Mouse (Mus musculus): ENCODE data around the gene Zap70. TPM values are rescaled to one million over a fixed set of nuclear protein-coding genes. Genes with fewer than 3 reads are reported as not detected.

The Zap70 gene
- 0.20 and 0.23 TPM in 2 replicates for polyA plus RNA-seq (2014; fragmentation: Nextera tagmentation; extraction: Ambion mirVana)

DNA sequence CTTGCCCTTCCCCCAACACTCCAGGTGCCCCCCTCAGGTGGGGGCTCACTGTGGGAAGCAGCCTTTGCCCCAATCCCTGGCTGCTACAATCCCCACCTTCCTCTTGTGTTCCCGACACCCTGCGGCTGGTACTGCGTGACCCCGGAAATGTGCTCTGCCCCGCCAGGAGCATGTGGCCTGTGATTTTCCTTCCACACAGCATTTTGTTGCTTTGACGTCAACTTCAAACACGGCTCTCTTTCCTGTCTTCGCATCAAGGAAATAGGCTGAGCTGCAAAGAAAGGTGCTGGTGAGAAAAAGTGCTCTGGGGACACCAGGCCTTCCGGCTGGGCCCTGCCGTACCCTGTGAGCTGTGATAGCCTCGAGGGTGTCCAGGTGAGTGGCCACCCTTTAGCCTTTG is at the start of gene Zap70:
Gene Zap70 (plus strand): TSS at position 231 of the 400 bp plus-strand sequence.
- no peak within 1 kb of the TSS for H3K27ac ChIP-seq (replicated peaks in 1 of 2; ENCODE audit: control insufficient read depth in 1 of 2, insufficient read depth in 1 of 2, low read depth in 2 of 2, low read length in 2 of 2)
- no peak within 1 kb of the TSS for H3K4me3 ChIP-seq (ENCODE audit: control insufficient read depth in 1 of 2, insufficient read depth in 1 of 2, low read depth in 1 of 2, low read length in 2 of 2)
- H3K9ac ChIP-seq (ENCODE audit: low read length), result no peak within 1 kb of the TSS
- no peaks in the 10 kb centered on the region for H3K27me3 ChIP-seq (ENCODE audit: control insufficient read depth, insufficient read depth, low read length)
- peaks cover under 1% of the 10 kb centered on the region in 2 experiments; a peak in 1 of 4 replicates for H3K4me1 ChIP-seq (ENCODE audit: control insufficient read depth in 2 of 2, insufficient read depth in 2 of 2, low read length in 2 of 2)
- ATAC-seq (ENCODE audit: insufficient number of reproducible peaks, insufficient read depth, low FRiP score, low read depth), result no peak
- H3K9me3 ChIP-seq (ENCODE audit: control insufficient read depth, low read length), result no peaks in the 10 kb centered on the region
- no peak within 1 kb of the TSS for H3K4me2 ChIP-seq (ENCODE audit: low read length)
- WGBS, result 75% methylated on average over 11 of the region's 11 CpGs
- no peaks in the 10 kb centered on the region for H3K36me3 ChIP-seq (ENCODE audit: control insufficient read depth, insufficient read depth, low read length)

- 70% methylated on average over 5 of the region's 5 CpGs for WGBS
- Histone ChIP-seq H3K9ac (ENCODE audit: low read length) (no peak within 1 kb of the TSS), H3K36me3 (ENCODE audit: control insufficient read depth, insufficient read depth, low read length) (no peaks in the 10 kb centered on the region), H3K27me3 (ENCODE audit: control insufficient read depth, insufficient read depth, low read length) (no peaks in the 10 kb centered on the region), H3K4me1 (ENCODE audit: control insufficient read depth in 2 of 2, insufficient read depth in 2 of 2, low read length in 2 of 2) (no peaks in the 10 kb centered on the region), H3K9me3 (ENCODE audit: control insufficient read depth, low read length) (0 out of 2 replicates have a peak, but pooled peaks cover 2% of the 10 kb centered on the region), H3K4me3 (ENCODE audit: control insufficient read depth in 1 of 2, insufficient read depth in 1 of 2, low read depth in 1 of 2, low read length in 2 of 2) (no peak within 1 kb of the TSS), H3K27ac (replicated peaks in 1 of 2; ENCODE audit: control insufficient read depth in 1 of 2, insufficient read depth in 1 of 2, low read depth in 2 of 2, low read length in 2 of 2) (no peak within 1 kb of the TSS), H3K4me2 (ENCODE audit: low read length) (no peak within 1 kb of the TSS)
- ATAC-seq (ENCODE audit: insufficient number of reproducible peaks, insufficient read depth, low FRiP score, low read depth), result no peak
Measured at GRCm38 (mm10) chr1:36714311-36714710, 47.3 kb upstream of the Zap70 start, which contains the start of gene Actr1b. TSS of gene Actr1b (minus strand) at chr1:36714422.

DNA sequence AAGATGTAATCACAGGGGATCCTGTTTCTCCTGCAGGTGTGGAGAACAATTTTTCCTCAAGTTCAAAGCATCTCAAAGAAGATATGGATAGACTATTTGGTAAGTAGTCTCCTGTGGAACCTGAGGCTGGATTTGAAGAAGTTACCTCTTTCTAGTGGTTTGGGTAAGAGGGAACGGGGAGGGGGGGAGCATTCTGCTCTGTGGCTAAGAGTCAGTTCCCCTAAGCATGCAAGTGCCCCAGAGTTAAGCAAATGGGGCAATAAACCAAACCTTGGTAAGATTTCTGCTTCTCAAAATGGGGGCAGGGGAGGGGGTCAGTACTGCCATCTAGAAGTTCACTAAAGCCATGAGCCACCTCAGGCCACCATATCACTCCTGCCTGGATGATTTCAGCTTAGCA is 42.8 kb upstream of the Zap70 start:
- no peaks in the 10 kb centered on the region for H3K4me1 ChIP-seq (ENCODE audit: control insufficient read depth in 2 of 2, insufficient read depth in 2 of 2, low read length in 2 of 2)
- H3K9ac ChIP-seq (ENCODE audit: low read length), result no peak overlapping the region
- 79% methylated on average over 1 of the region's 1 CpGs for WGBS
- H3K4me3 ChIP-seq (ENCODE audit: control insufficient read depth in 1 of 2, insufficient read depth in 1 of 2, low read depth in 1 of 2, low read length in 2 of 2), result no peak overlapping the region
- no peaks in the 10 kb centered on the region for H3K9me3 ChIP-seq (ENCODE audit: control insufficient read depth, low read length)
- no peaks in the 10 kb centered on the region for H3K27me3 ChIP-seq (ENCODE audit: control insufficient read depth, insufficient read depth, low read length)
- H3K36me3 ChIP-seq (ENCODE audit: control insufficient read depth, insufficient read depth, low read length), result no peaks in the 10 kb centered on the region
- no peak overlapping the region for H3K4me2 ChIP-seq (ENCODE audit: low read length)
- H3K27ac ChIP-seq (replicated peaks in 1 of 2; ENCODE audit: control insufficient read depth in 1 of 2, insufficient read depth in 1 of 2, low read depth in 2 of 2, low read length in 2 of 2), result no peak overlapping the region
- ATAC-seq (ENCODE audit: insufficient number of reproducible peaks, insufficient read depth, low FRiP score, low read depth), result no peak

GRCm38 (mm10) chr1:36723146-36724056 is 38.2 kb upstream of the Zap70 start:
- Histone ChIP-seq H3K4me2 (ENCODE audit: low read length) (no peak overlapping the region), H3K27ac (replicated peaks in 1 of 2; ENCODE audit: control insufficient read depth in 1 of 2, insufficient read depth in 1 of 2, low read depth in 2 of 2, low read length in 2 of 2) (no peak overlapping the region)
- ATAC-seq (ENCODE audit: insufficient number of reproducible peaks, insufficient read depth, low FRiP score, low read depth), result no peak

GRCm38 (mm10) chr1:36724057-36724431 is 37.6 kb upstream of the Zap70 start:
- WGBS, result 88% methylated on average over 4 of the region's 4 CpGs
- no peak overlapping the region for H3K4me2 ChIP-seq (ENCODE audit: low read length)
- no peak overlapping the region for H3K4me3 ChIP-seq (ENCODE audit: control insufficient read depth in 1 of 2, insufficient read depth in 1 of 2, low read depth in 1 of 2, low read length in 2 of 2)
- no peaks in the 10 kb centered on the region for H3K4me1 ChIP-seq (ENCODE audit: control insufficient read depth in 2 of 2, insufficient read depth in 2 of 2, low read length in 2 of 2)
- no peaks in the 10 kb centered on the region for H3K36me3 ChIP-seq (ENCODE audit: control insufficient read depth, insufficient read depth, low read length)
- H3K9me3 ChIP-seq (ENCODE audit: control insufficient read depth, low read length), result no peaks in the 10 kb centered on the region
- H3K27ac ChIP-seq (replicated peaks in 1 of 2; ENCODE audit: control insufficient read depth in 1 of 2, insufficient read depth in 1 of 2, low read depth in 2 of 2, low read length in 2 of 2), result no peak overlapping the region
- ATAC-seq (ENCODE audit: insufficient number of reproducible peaks, insufficient read depth, low FRiP score, low read depth), result no peak
- no peak overlapping the region for H3K9ac ChIP-seq (ENCODE audit: low read length)
- no peaks in the 10 kb centered on the region for H3K27me3 ChIP-seq (ENCODE audit: control insufficient read depth, insufficient read depth, low read length)

More at GRCm38 (mm10) chr1:36723146-36724056, 38.2 kb upstream of the Zap70 start:
- Histone ChIP-seq H3K4me1 (ENCODE audit: control insufficient read depth in 2 of 2, insufficient read depth in 2 of 2, low read length in 2 of 2) (no peaks in the 10 kb centered on the region), H3K36me3 (ENCODE audit: control insufficient read depth, insufficient read depth, low read length) (no peaks in the 10 kb centered on the region), H3K9ac (ENCODE audit: low read length) (no peak overlapping the region), H3K9me3 (ENCODE audit: control insufficient read depth, low read length) (no peaks in the 10 kb centered on the region), H3K27me3 (ENCODE audit: control insufficient read depth, insufficient read depth, low read length) (no peaks in the 10 kb centered on the region), H3K4me3 (ENCODE audit: control insufficient read depth in 1 of 2, insufficient read depth in 1 of 2, low read depth in 1 of 2, low read length in 2 of 2) (no peak overlapping the region)
- WGBS, result 73% methylated on average over 16 of the region's 16 CpGs

DNA sequence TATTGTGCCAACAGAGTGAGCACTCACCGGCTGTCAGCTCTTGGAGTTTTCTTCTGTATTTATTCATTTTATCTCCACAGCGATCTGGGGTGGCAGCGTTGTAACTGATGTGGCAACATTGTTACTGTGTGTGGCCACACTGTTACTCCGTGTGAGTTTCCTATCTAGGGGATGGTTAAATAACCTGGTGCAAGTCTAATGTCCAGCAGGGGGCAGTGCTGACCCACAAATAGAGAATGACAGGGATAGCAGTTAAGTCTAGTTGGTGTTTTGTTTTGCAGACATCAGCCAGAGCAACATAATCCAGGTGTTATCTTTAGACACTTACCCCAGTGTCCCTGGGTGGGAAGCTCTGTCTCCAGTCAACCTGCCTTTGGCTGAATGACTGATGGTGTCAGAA is 24.3 kb upstream of the Zap70 start:
- Histone ChIP-seq H3K36me3 (ENCODE audit: control insufficient read depth, insufficient read depth, low read length) (no peaks in the 10 kb centered on the region), H3K9ac (ENCODE audit: low read length) (no peak overlapping the region), H3K4me2 (ENCODE audit: low read length) (no peak overlapping the region), H3K4me1 (ENCODE audit: control insufficient read depth in 2 of 2, insufficient read depth in 2 of 2, low read length in 2 of 2) (no peaks in the 10 kb centered on the region), H3K4me3 (ENCODE audit: control insufficient read depth in 1 of 2, insufficient read depth in 1 of 2, low read depth in 1 of 2, low read length in 2 of 2) (no peak overlapping the region), H3K27ac (replicated peaks in 1 of 2; ENCODE audit: control insufficient read depth in 1 of 2, insufficient read depth in 1 of 2, low read depth in 2 of 2, low read length in 2 of 2) (no peak overlapping the region), H3K27me3 (ENCODE audit: control insufficient read depth, insufficient read depth, low read length) (no peaks in the 10 kb centered on the region), H3K9me3 (ENCODE audit: control insufficient read depth, low read length) (no peaks in the 10 kb centered on the region)
- WGBS, result 15% methylated on average over 4 of the region's 4 CpGs
- ATAC-seq (ENCODE audit: insufficient number of reproducible peaks, insufficient read depth, low FRiP score, low read depth), result no peak; the same call in 1 of the 2 replicates

- Histone ChIP-seq H3K9ac (ENCODE audit: low read length) (no peak overlapping the region), H3K27ac (replicated peaks in 1 of 2; ENCODE audit: control insufficient read depth in 1 of 2, insufficient read depth in 1 of 2, low read depth in 2 of 2, low read length in 2 of 2) (no peak overlapping the region), H3K36me3 (ENCODE audit: control insufficient read depth, insufficient read depth, low read length) (no peaks in the 10 kb centered on the region), H3K4me1 (ENCODE audit: control insufficient read depth in 2 of 2, insufficient read depth in 2 of 2, low read length in 2 of 2) (no peaks in the 10 kb centered on the region; a peak in 1 of 4 replicates), H3K4me2 (ENCODE audit: low read length) (no peak overlapping the region), H3K27me3 (ENCODE audit: control insufficient read depth, insufficient read depth, low read length) (no peaks in the 10 kb centered on the region), H3K9me3 (ENCODE audit: control insufficient read depth, low read length) (no peaks in the 10 kb centered on the region), H3K4me3 (ENCODE audit: control insufficient read depth in 1 of 2, insufficient read depth in 1 of 2, low read depth in 1 of 2, low read length in 2 of 2) (no peak overlapping the region)
- WGBS, result 53% methylated on average over 5 of the region's 5 CpGs
- ATAC-seq (ENCODE audit: insufficient number of reproducible peaks, insufficient read depth, low FRiP score, low read depth), result no peak
Measured at GRCm38 (mm10) chr1:36739231-36739630, 22.4 kb upstream of the Zap70 start.

Measured in heart, embryonic 14.5 days (tissue).